ENCODE assay signal across 23 mouse cellular contexts in the genomic region with DNA sequence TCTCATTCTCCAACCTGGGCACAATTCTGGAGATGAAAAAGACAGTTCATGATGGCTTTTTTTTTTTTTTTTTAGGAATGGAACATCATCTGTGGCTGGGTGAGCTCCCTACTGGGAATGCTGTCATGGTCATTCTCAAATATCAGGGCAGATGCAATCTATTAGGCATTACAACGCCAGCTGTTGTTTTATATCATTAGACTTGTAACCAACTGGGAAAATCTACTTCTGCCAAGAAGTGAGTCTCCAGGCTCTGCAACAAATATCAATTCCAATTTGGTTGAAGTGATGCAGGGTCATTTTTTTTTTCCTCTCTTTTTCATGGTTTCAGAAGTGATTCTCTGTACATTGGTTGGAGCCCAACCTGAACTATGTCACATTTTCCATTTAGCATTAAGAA.
DNase-seq lines count a peak whose midpoint lies in the region; ATAC-seq lines count a peak whose summit lies in the region.
"Had no signal": no experiment of that assay in that cellular context is flagged by ENCODE, and none has a peak within 500 bp of the region (broad histone marks: within the 10 kb centered on the region; RNA-seq: fewer than 3 reads in every experiment).

No protein-coding gene starts in this region.

- 32% methylated on average over 1 of the region's 1 CpGs for WGBS in embryonic facial prominence, embryonic 14.5 days

- no peak overlapping the region for H3K4me3 ChIP-seq in embryonic facial prominence, embryonic 14.5 days (ENCODE audit: low read depth, low read length)
- H3K4me3 ChIP-seq: erythroblast, embryonic 14.5 days; forebrain, embryonic 12.5 days; hindbrain, embryonic 12.5 days; liver, embryonic 15.5 days; lung, embryonic 15.5 days; midbrain, embryonic 15.5 days had no signal

- no peaks in the 10 kb centered on the region for H3K4me1 ChIP-seq in embryonic facial prominence, embryonic 14.5 days (ENCODE audit: control insufficient read depth, insufficient read depth, low read length)
- H3K4me1 ChIP-seq: forebrain, embryonic 12.5 days; hindbrain, embryonic 12.5 days; liver, embryonic 15.5 days; lung, embryonic 15.5 days; midbrain, embryonic 15.5 days had no signal

- H3K9ac ChIP-seq in embryonic facial prominence, embryonic 14.5 days (ENCODE audit: low read depth, low read length), result no peak overlapping the region
- H3K9ac ChIP-seq: forebrain, embryonic 12.5 days; hindbrain, embryonic 12.5 days; liver, embryonic 15.5 days; lung, embryonic 15.5 days; midbrain, embryonic 15.5 days had no signal

- 0 out of 2 replicates have a peak, but pooled peaks have one; percentile 50 for ATAC-seq in embryonic facial prominence, embryonic 14.5 days (ENCODE audit: low read depth)
- no peak for ATAC-seq in inflammation-experienced regulatory T-cells, adult 6 months
- ATAC-seq: intestine, embryonic 16.5 days; midbrain, embryonic 15.5 days had no signal

- H3K27me3 ChIP-seq in embryonic facial prominence, embryonic 14.5 days (replicated peaks; ENCODE audit: control insufficient read depth, insufficient read depth, low read length), result no peaks in the 10 kb centered on the region
- H3K27me3 ChIP-seq: forebrain, embryonic 12.5 days; hindbrain, embryonic 12.5 days; liver, embryonic 15.5 days; lung, embryonic 15.5 days; midbrain, embryonic 15.5 days had no signal

- H3K9me3 ChIP-seq in embryonic facial prominence, embryonic 14.5 days (ENCODE audit: control insufficient read depth, low read length), result no peaks in the 10 kb centered on the region
- H3K9me3 ChIP-seq: forebrain, embryonic 12.5 days; hindbrain, embryonic 12.5 days; liver, embryonic 15.5 days; lung, embryonic 15.5 days; midbrain, embryonic 15.5 days had no signal

- peak; percentile 40 for DNase-seq in gastrocnemius, adult 18-20 months (ENCODE audit: low spot score)
- no peak for DNase-seq in gastrocnemius, postnatal 4 days (ENCODE audit: low spot score in 2 of 2)
- peak; percentile 5 for DNase-seq in left cerebral cortex, postnatal 4 days
- DNase-seq in left cerebral cortex, adult 8-10 months (ENCODE audit: low spot score in 2 of 2), result no peak
- peak; percentile 80 for DNase-seq in embryonic facial prominence, embryonic 14.5 days (ENCODE audit: low spot score)
- no peak for DNase-seq in kidney, postnatal 14 days
- DNase-seq: cerebellum, adult 2 months; cerebellum, postnatal 36 days; kidney, adult 9 months; kidney, postnatal 36 days; layer of hippocampus, postnatal 36 days; liver; lung, postnatal 4 days; thymus, adult 18-20 months; thymus, postnatal 4 days had no signal

- no peak overlapping the region for H3K4me2 ChIP-seq in embryonic facial prominence, embryonic 14.5 days (ENCODE audit: low read depth, low read length)
- H3K4me2 ChIP-seq: forebrain, embryonic 12.5 days; hindbrain, embryonic 12.5 days; liver, embryonic 15.5 days; lung, embryonic 15.5 days; midbrain, embryonic 15.5 days had no signal

- H3K36me3 ChIP-seq in embryonic facial prominence, embryonic 14.5 days (ENCODE audit: control insufficient read depth, insufficient read depth, low read length), result no peaks in the 10 kb centered on the region
- H3K36me3 ChIP-seq: forebrain, embryonic 12.5 days; hindbrain, embryonic 12.5 days; liver, embryonic 15.5 days; lung, embryonic 15.5 days; midbrain, embryonic 15.5 days had no signal

- H3K27ac ChIP-seq in embryonic facial prominence, embryonic 14.5 days (replicated peaks; ENCODE audit: low read depth, low read length), result 0 out of 2 replicates have a peak overlapping the region, but pooled peaks have one; percentile 48
- H3K27ac ChIP-seq: forebrain, embryonic 12.5 days; hindbrain, embryonic 12.5 days; liver, embryonic 15.5 days; lung, embryonic 15.5 days; midbrain, embryonic 15.5 days had no signal

- intact Hi-C loops in left cerebral cortex, postnatal 4 days (cut with DNase I), result no loop called here

Comparison
In these comparisons a context has a peak if more than half of its experiments do, and no peak if none do; other contexts are left out.
1. DNase-seq: peak in gastrocnemius, adult 18-20 months (single experiment), left cerebral cortex, postnatal 4 days (single experiment) and embryonic facial prominence, embryonic 14.5 days (single experiment); none in gastrocnemius, postnatal 4 days (0 of 2), left cerebral cortex, adult 8-10 months (0 of 2) and kidney, postnatal 14 days (single experiment).